Mouse (Mus musculus) olfactory bulb, adult 2 months (tissue): ENCODE data around the gene Satb2.

Experiments used
- CTCF ChIP-seq: fragments of 200-500 bp; IDR thresholded peaks from 2 replicates; pipeline ENCODE4 v1.5.1; 2012; ENCODE audit warnings: low read depth, mild to moderate bottlenecking, low read length, moderate library complexity; ENCODE audit not compliant: insufficient read depth
- POLR2A ChIP-seq: fragments of 200-500 bp; IDR thresholded peaks from 2 replicates; pipeline ENCODE4 v1.6.1; 2012; ENCODE audit warnings: mild to moderate bottlenecking, low read depth, low read length, moderate library complexity; ENCODE audit not compliant: insufficient read depth

DNA sequence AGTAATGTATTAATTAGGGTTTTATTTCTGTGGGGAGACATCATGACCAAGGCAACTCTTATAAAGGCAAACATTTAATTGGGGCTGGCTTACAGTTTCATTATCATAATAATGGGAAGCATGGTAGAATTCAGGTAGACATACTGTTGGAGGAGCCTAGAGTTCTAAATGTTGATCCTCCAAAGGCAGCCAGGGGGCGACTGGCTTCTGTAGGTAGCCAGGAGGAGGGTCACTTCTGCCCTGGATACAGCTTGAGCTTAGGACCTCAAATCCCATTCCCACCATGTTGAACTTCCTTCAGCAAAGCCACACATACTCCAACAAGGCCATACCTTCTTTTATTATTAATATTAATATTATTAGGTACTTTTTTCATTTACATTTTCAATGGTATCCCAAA lies 225.2 kb downstream of the Satb2 start:
- TF ChIP-seq POLR2A (no peak), CTCF (no peak)
